Mouse (Mus musculus) layer of hippocampus, postnatal 36 days (tissue): ENCODE results near the gene E130114P18Rik. TPM values are rescaled to one million over a fixed set of nuclear protein-coding genes. Genes with fewer than 3 reads are reported as not detected.

ENCODE experiments used
- DNase-seq, 2 experiments: peaks; one replicate each; pipeline ENCODE4 v3.0.0; 2022
- total RNA-seq, 2 experiments: library from RNA; stranded (reverse); gene quantifications; 2 replicates each; pipeline ENCODE4 v1.2.3; 2021

The E130114P18Rik gene
- total RNA-seq, 2 experiments from 2014 or later = 7.5 to 8.6 TPM

- DNase-seq = no peak
Measured at GRCm38 (mm10) chr4:97690384-97690766, 87.5 kb downstream of the E130114P18Rik start.

- DNase-seq = no peak
Measured at GRCm38 (mm10) chr4:97689456-97690383, 88.2 kb downstream of the E130114P18Rik start.

- DNase-seq = no peak
Measured at GRCm38 (mm10) chr4:97686020-97686419, 91.9 kb downstream of the E130114P18Rik start.

GRCm38 (mm10) chr4:97676579-97676937 is 101.3 kb downstream of the E130114P18Rik start:
- no peak for DNase-seq

- DNase-seq = no peak
Measured at GRCm38 (mm10) chr4:97675741-97676578, 101.9 kb downstream of the E130114P18Rik start.

GRCm38 (mm10) chr4:97673854-97674510 is 103.9 kb downstream of the E130114P18Rik start:
- DNase-seq = no peak

GRCm38 (mm10) chr4:97672501-97672900 is 105.4 kb downstream of the E130114P18Rik start:
- DNase-seq = no peak

GRCm38 (mm10) chr4:97671911-97672310 is 106.0 kb downstream of the E130114P18Rik start:
- DNase-seq = no peak

GRCm38 (mm10) chr4:97670418-97670817 is 107.5 kb downstream of the E130114P18Rik start:
- no peak for DNase-seq

- DNase-seq = no peak
Measured at GRCm38 (mm10) chr4:97669808-97670207, 108.1 kb downstream of the E130114P18Rik start.

GRCm38 (mm10) chr4:97665428-97665755 is 112.5 kb downstream of the E130114P18Rik start:
- DNase-seq = no peak

- no peak for DNase-seq
Measured at GRCm38 (mm10) chr4:97664738-97665427, 113.0 kb downstream of the E130114P18Rik start.

GRCm38 (mm10) chr4:97663922-97664321 is 114.0 kb downstream of the E130114P18Rik start:
- DNase-seq = no peak

GRCm38 (mm10) chr4:97662841-97663240 is 115.0 kb downstream of the E130114P18Rik start:
- DNase-seq = no peak

GRCm38 (mm10) chr4:97661611-97662273 is 116.1 kb downstream of the E130114P18Rik start:
- no peak for DNase-seq

GRCm38 (mm10) chr4:97657586-97657985 is 120.3 kb downstream of the E130114P18Rik start:
- DNase-seq = no peak

GRCm38 (mm10) chr4:97649626-97650015 is 128.3 kb downstream of the E130114P18Rik start:
- DNase-seq = no peak

GRCm38 (mm10) chr4:97648825-97649625 is 128.9 kb downstream of the E130114P18Rik start:
- DNase-seq = peak; percentile 79 to 83

GRCm38 (mm10) chr4:97648436-97648707 is 129.5 kb downstream of the E130114P18Rik start:
- DNase-seq = no peak

- peak; percentile 53 to 55 for DNase-seq
Measured at GRCm38 (mm10) chr4:97647700-97648435, 130.0 kb downstream of the E130114P18Rik start.
